Comparison of ENCODE assay signal across 19 mouse cellular contexts in the genomic region with DNA sequence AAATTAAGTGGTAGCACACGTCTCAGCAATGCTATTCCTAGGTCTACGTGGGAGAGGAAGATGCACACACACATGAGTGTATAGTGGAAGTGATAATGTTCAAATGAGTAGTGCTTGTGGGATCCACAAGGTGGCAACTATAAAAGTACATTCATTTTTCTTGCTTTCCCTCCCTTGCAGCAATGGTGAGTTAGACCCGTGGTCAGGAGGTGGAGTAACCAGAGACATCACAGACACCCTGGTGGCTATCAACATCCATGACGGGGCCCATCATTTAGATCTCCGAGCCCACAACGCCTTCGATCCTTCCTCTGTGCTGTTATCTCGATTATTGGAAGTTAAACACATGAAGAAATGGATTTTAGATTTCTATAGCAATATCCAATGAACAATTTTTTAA.
"Had no signal": no experiment of that assay in that cellular context is flagged by ENCODE, and none has a peak within 500 bp of the region (broad histone marks: within the 10 kb centered on the region; RNA-seq: fewer than 3 reads in every experiment).

No protein-coding gene starts in this region.

- H3K4me1 ChIP-seq: limb, embryonic 13.5 days; liver, embryonic 13.5 days; midbrain, embryonic 15.5 days; neural tube, embryonic 13.5 days; stomach, embryonic 15.5 days had no signal

- H3K36me3 ChIP-seq: limb, embryonic 13.5 days; midbrain, embryonic 15.5 days; neural tube, embryonic 13.5 days; stomach, embryonic 15.5 days had no signal

- H3K4me3 ChIP-seq: limb, embryonic 13.5 days; liver, embryonic 13.5 days; midbrain, embryonic 15.5 days; myocyte; neural tube, embryonic 13.5 days; stomach, embryonic 15.5 days had no signal

- H3K27me3 ChIP-seq: limb, embryonic 13.5 days; liver, embryonic 13.5 days; neural tube, embryonic 13.5 days; stomach, embryonic 15.5 days had no signal

- H3K9ac ChIP-seq: limb, embryonic 13.5 days; liver, embryonic 13.5 days; midbrain, embryonic 15.5 days; neural tube, embryonic 13.5 days; stomach, embryonic 15.5 days had no signal

- H3K9me3 ChIP-seq: limb, embryonic 13.5 days; liver, embryonic 13.5 days; midbrain, embryonic 15.5 days; neural tube, embryonic 13.5 days; stomach, embryonic 15.5 days had no signal

- H3K27ac ChIP-seq: kidney, postnatal 0 days; limb, embryonic 13.5 days; liver, embryonic 13.5 days; macrophage; midbrain, embryonic 15.5 days; neural tube, embryonic 13.5 days; stomach, embryonic 15.5 days had no signal

- ATAC-seq: intestine, postnatal 0 days; midbrain, embryonic 15.5 days had no signal

- DNase-seq: kidney, adult 2 months; kidney, postnatal 36 days; left cerebral cortex, postnatal 4 days; liver; liver, embryonic 13.5 days; lung, adult 2 months; retina, postnatal 1 day; right cerebral cortex, postnatal 25 days; spleen, adult 18-20 months; thymus, adult 18-20 months; thymus, postnatal 36 days had no signal

- H3K4me2 ChIP-seq: limb, embryonic 13.5 days; liver, embryonic 13.5 days; midbrain, embryonic 15.5 days; neural tube, embryonic 13.5 days; stomach, embryonic 15.5 days had no signal
